ENCODE assay signal across 12 mouse cellular contexts in genomic region chr16:30940699-30941098, GRCm38 (mm10).
A peak's percentile ranks its signal among the peaks of the same experiment; 100 is the strongest.
DNase-seq lines count a peak whose midpoint lies in the region; ATAC-seq and TF ChIP-seq lines count a peak whose summit lies in the region.
"Had no signal": no experiment of that assay in that cellular context is flagged by ENCODE, and none has a peak within 500 bp of the region (broad histone marks: within the 10 kb centered on the region; RNA-seq: fewer than 3 reads in every experiment).

No protein-coding gene starts in this region.

- intact Hi-C loops in heart, postnatal 14 days (cut with DNase I): no loop called here

- no peak for TF ChIP-seq POLR2A in spleen, adult 2 months (IDR thresholded peaks at IDR 0.05; ENCODE audit: low read depth, low read length)
- TF ChIP-seq POLR2A in brain, embryonic 14.5 days (IDR thresholded peaks at IDR 0.05; ENCODE audit: borderline replicate concordance, extremely low read depth, insufficient read depth, insufficient read length, poor library complexity, severe bottlenecking): no peak

- H3K9ac ChIP-seq in hindbrain, embryonic 11.5 days (ENCODE audit: low read depth, low read length): no peak overlapping the region
- H3K9ac ChIP-seq in hindbrain, embryonic 16.5 days (ENCODE audit: low read depth, low read length): no peak overlapping the region
- no peak overlapping the region for H3K9ac ChIP-seq in stomach, postnatal 0 days (ENCODE audit: low read length)
- H3K9ac ChIP-seq: stomach, embryonic 15.5 days had no signal

- no peaks in the 10 kb centered on the region for H3K9me3 ChIP-seq in hindbrain, embryonic 11.5 days (ENCODE audit: control insufficient read depth, low read length)
- H3K9me3 ChIP-seq in hindbrain, embryonic 16.5 days (ENCODE audit: control insufficient read depth, low read length): no peaks in the 10 kb centered on the region
- no peaks in the 10 kb centered on the region for H3K9me3 ChIP-seq in stomach, postnatal 0 days (ENCODE audit: control insufficient read depth, low read length)
- H3K9me3 ChIP-seq: heart, embryonic 10.5 days; stomach, embryonic 15.5 days had no signal

- H3K4me2 ChIP-seq in hindbrain, embryonic 11.5 days (replicated peaks; ENCODE audit: low read depth, low read length): no peak overlapping the region
- H3K4me2 ChIP-seq in hindbrain, embryonic 16.5 days (ENCODE audit: low read length): no peak overlapping the region
- no peak overlapping the region for H3K4me2 ChIP-seq in stomach, postnatal 0 days (replicated peaks; ENCODE audit: low read depth)
- H3K4me2 ChIP-seq: stomach, embryonic 15.5 days had no signal

- DNase-seq in hindbrain, embryonic 11.5 days (ENCODE audit: low spot score): peak; percentile 46
- DNase-seq in spleen, adult 2 months (ENCODE audit: low read depth in 1 of 2, low spot score in 2 of 2): no peak
- no peak for DNase-seq in spleen, adult 12 weeks (ENCODE audit: low spot score)
- no peak for DNase-seq in brain, embryonic 14.5 days (ENCODE audit: low read depth)
- DNase-seq in stomach, postnatal 0 days (ENCODE audit: low spot score): no peak
- no peak for DNase-seq in left cerebral cortex, adult 11 months (ENCODE audit: low spot score)
- DNase-seq in heart, postnatal 14 days: no peak
- DNase-seq: cerebellum, adult 11-12 months had no signal

- no peaks in the 10 kb centered on the region for H3K36me3 ChIP-seq in hindbrain, embryonic 11.5 days (ENCODE audit: control insufficient read depth, insufficient read depth, low read length)
- H3K36me3 ChIP-seq in hindbrain, embryonic 16.5 days (ENCODE audit: control insufficient read depth, insufficient read depth, low read length): no peaks in the 10 kb centered on the region
- H3K36me3 ChIP-seq in spleen, adult 2 months (ENCODE audit: control insufficient read depth, insufficient read depth, low read length): no peaks in the 10 kb centered on the region
- no peaks in the 10 kb centered on the region for H3K36me3 ChIP-seq in stomach, postnatal 0 days (ENCODE audit: control insufficient read depth, insufficient read depth, low read length)
- H3K36me3 ChIP-seq: heart, embryonic 10.5 days; stomach, embryonic 15.5 days had no signal

- no peak overlapping the region for H3K27ac ChIP-seq in hindbrain, embryonic 11.5 days (ENCODE audit: low read depth, low read length)
- no peak overlapping the region for H3K27ac ChIP-seq in hindbrain, embryonic 16.5 days (ENCODE audit: low read depth, low read length)
- no peak overlapping the region for H3K27ac ChIP-seq in spleen, adult 2 months (ENCODE audit: insufficient read depth, low read length)
- no peak overlapping the region for H3K27ac ChIP-seq in stomach, postnatal 0 days (replicated peaks)
- H3K27ac ChIP-seq: heart, embryonic 10.5 days; stomach, embryonic 15.5 days had no signal

- no peak overlapping the region for H3K4me3 ChIP-seq in hindbrain, embryonic 11.5 days (ENCODE audit: low read depth, low read length)
- no peak overlapping the region for H3K4me3 ChIP-seq in hindbrain, embryonic 16.5 days (ENCODE audit: low read length)
- no peak overlapping the region for H3K4me3 ChIP-seq in spleen, adult 2 months (ENCODE audit: extremely low read depth, insufficient read depth, insufficient read length)
- no peak overlapping the region for H3K4me3 ChIP-seq in stomach, postnatal 0 days (ENCODE audit: low read depth, low read length)
- H3K4me3 ChIP-seq: erythroblast, embryonic 14.5 days; heart, embryonic 10.5 days; stomach, embryonic 15.5 days had no signal

- no peaks in the 10 kb centered on the region; the same call in 1 of the 2 replicates for H3K4me1 ChIP-seq in hindbrain, embryonic 11.5 days (replicated peaks; ENCODE audit: control insufficient read depth, insufficient read depth, low read length)
- H3K4me1 ChIP-seq in hindbrain, embryonic 16.5 days (ENCODE audit: control insufficient read depth, insufficient read depth, low read depth, low read length): no peaks in the 10 kb centered on the region
- H3K4me1 ChIP-seq in spleen, adult 2 months (ENCODE audit: control insufficient read depth, insufficient read depth, insufficient read length): peaks cover 15% of the 10 kb centered on the region; the same call in 1 of the 2 replicates
- H3K4me1 ChIP-seq in stomach, postnatal 0 days (replicated peaks; ENCODE audit: control insufficient read depth, insufficient read depth): no peaks in the 10 kb centered on the region

- ATAC-seq in hindbrain, embryonic 11.5 days (ENCODE audit: low FRiP score): no peak
- no peak for ATAC-seq in hindbrain, embryonic 16.5 days
- no peak for ATAC-seq in stomach, postnatal 0 days (ENCODE audit: low FRiP score, low TSS enrichment)

- 71% methylated on average over 2 of the region's 2 CpGs for WGBS in hindbrain, embryonic 11.5 days
- WGBS in hindbrain, embryonic 16.5 days: 84% methylated on average over 2 of the region's 2 CpGs
- 87% methylated on average over 2 of the region's 2 CpGs for WGBS in spleen, adult 2 months
- 66% methylated on average over 2 of the region's 2 CpGs for WGBS in stomach, postnatal 0 days

- TF ChIP-seq CTCF in spleen, adult 2 months (IDR thresholded peaks at IDR 0.05; ENCODE audit: extremely low read depth, insufficient read depth, insufficient read length, insufficient replicate concordance): peak; percentile 22; the same call in 1 of the 2 replicates
- peak; percentile 42 for TF ChIP-seq CTCF in brain, embryonic 14.5 days (IDR thresholded peaks at IDR 0.05; ENCODE audit: borderline replicate concordance, extremely low read depth, insufficient read depth, insufficient read length)
- peak; percentile 55 for TF ChIP-seq CTCF in stomach, postnatal 0 days (IDR thresholded peaks at IDR 0.05; ENCODE audit: low read depth)

- TF ChIP-seq EP300 in stomach, postnatal 0 days (optimal IDR thresholded peaks at IDR 0.05): no peak

- no peaks in the 10 kb centered on the region for H3K27me3 ChIP-seq in hindbrain, embryonic 11.5 days (ENCODE audit: control insufficient read depth, insufficient read depth, low read length)
- H3K27me3 ChIP-seq in hindbrain, embryonic 16.5 days (replicated peaks; ENCODE audit: control insufficient read depth, insufficient read depth, low read length): no peaks in the 10 kb centered on the region
- H3K27me3 ChIP-seq in spleen, adult 2 months (ENCODE audit: control insufficient read depth, insufficient read depth, low read length): no peaks in the 10 kb centered on the region
- no peaks in the 10 kb centered on the region for H3K27me3 ChIP-seq in stomach, postnatal 0 days (ENCODE audit: control insufficient read depth, insufficient read depth, low read length)
- H3K27me3 ChIP-seq: stomach, embryonic 15.5 days had no signal
